Mouse (Mus musculus) liver, adult 2 months (tissue): ENCODE measurements at regions not wholly inside any gene's neighbourhood (a gene's known extent, or its start where the extent isn't known, plus 50 kb on each side); places are given as distances from the start of the nearest gene placed in this dataset.
A peak's percentile ranks its signal among the peaks of the same experiment; 100 is the strongest.

Experiments
- DNase-seq: peaks from one replicate; pipeline ENCODE4 v3.0.0-alpha.2; 2011; ENCODE audit warnings: low read depth, low spot score; ENCODE audit errors: extremely low read depth
- H3K27ac ChIP-seq: fragments of 200-500 bp; replicated peaks from 2 replicates; pipeline ENCODE4 v1.5.1; 2012; ENCODE audit warnings: low read depth, mild to moderate bottlenecking, control low read depth, inconsistent platforms, low read length; ENCODE audit not compliant: insufficient read depth
- H3K27me3 ChIP-seq: fragments of 200-500 bp; 2 replicates; pipeline ENCODE4 v1.6.1; 2012; ENCODE audit warnings: mild to moderate bottlenecking, moderate library complexity, low read length, inconsistent platforms; ENCODE audit not compliant: control insufficient read depth, insufficient read depth
- H3K36me3 ChIP-seq: fragments of 200-500 bp; 2 replicates; pipeline ENCODE4 v1.6.1; 2012; ENCODE audit warnings: low read length, inconsistent platforms; ENCODE audit not compliant: control insufficient read depth, insufficient read depth
- H3K4me1 ChIP-seq: fragments of 200-500 bp; 2 replicates; pipeline ENCODE4 v1.6.1; 2011; ENCODE audit warnings: low read length; ENCODE audit not compliant: control insufficient read depth, insufficient read depth
- H3K4me3 ChIP-seq: fragments of 200-500 bp; 2 replicates; pipeline ENCODE4 v1.5.1; 2011; ENCODE audit warnings: low read depth, mild to moderate bottlenecking, control low read depth, low read length, moderate library complexity; ENCODE audit not compliant: insufficient read depth
- H3K79me2 ChIP-seq: fragments of 200-500 bp; 2 replicates; pipeline ENCODE4 v1.6.1; 2012; ENCODE audit warnings: inconsistent platforms, mild to moderate bottlenecking, low read length, moderate library complexity; ENCODE audit not compliant: control insufficient read depth, insufficient read depth
- H3K9ac ChIP-seq: fragments of 200-500 bp; 2 replicates; pipeline ENCODE4 v1.6.1; 2012; ENCODE audit warnings: low read depth, mild to moderate bottlenecking, control low read depth, inconsistent platforms, low read length
- CTCF ChIP-seq: fragments of 200-500 bp; IDR thresholded peaks from 2 replicates; pipeline ENCODE4 v1.5.1; 2011; ENCODE audit warnings: low read depth, low read length, control low read depth
- POLR2A ChIP-seq: fragments of 200-500 bp; IDR thresholded peaks from 2 replicates; pipeline ENCODE4 v1.6.1; 2011; ENCODE audit warnings: low read length, control low read depth; ENCODE audit not compliant: insufficient read depth; ENCODE audit errors: extremely low read depth
- WGBS: fragments of 180-500 bp; shearing (Covaris S2); methylation state at CpG from one replicate; pipeline ENCODE4 v1.1.7; 2018; 5-methylcytosine and 5-hydroxymethylcytosine counted together

- TF ChIP-seq POLR2A: no peak
- TF ChIP-seq CTCF: no peak
- no peaks in the 10 kb centered on the region for H3K79me2 ChIP-seq
- H3K4me1 ChIP-seq: no peaks in the 10 kb centered on the region
Observed at GRCm38 (mm10) chr13:107505318-107505717, 483.4 kb upstream of the Kif2a start.

GRCm38 (mm10) chr13:107502261-107502660 lies 480.3 kb upstream of the Kif2a start:
- Histone ChIP-seq H3K79me2 (no peaks in the 10 kb centered on the region), H3K9ac (no peak overlapping the region), H3K4me3 (no peak overlapping the region), H3K27ac (no peak overlapping the region), H3K36me3 (no peaks in the 10 kb centered on the region), H3K27me3 (no peaks in the 10 kb centered on the region), H3K4me1 (no peaks in the 10 kb centered on the region)
- DNase-seq: no peak
- TF ChIP-seq POLR2A (no peak), CTCF (no peak)
- 48% methylated on average over 7 of the region's 7 CpGs for WGBS

More at GRCm38 (mm10) chr13:107505318-107505717, 483.4 kb upstream of the Kif2a start:
- Histone ChIP-seq H3K27me3 (no peaks in the 10 kb centered on the region), H3K9ac (no peak overlapping the region), H3K4me3 (no peak overlapping the region), H3K36me3 (no peaks in the 10 kb centered on the region), H3K27ac (no peak overlapping the region)
- DNase-seq: no peak

- Histone ChIP-seq H3K27ac (no peak overlapping the region), H3K27me3 (no peaks in the 10 kb centered on the region), H3K79me2 (no peaks in the 10 kb centered on the region), H3K4me3 (no peak overlapping the region), H3K9ac (no peak overlapping the region), H3K4me1 (no peaks in the 10 kb centered on the region), H3K36me3 (no peaks in the 10 kb centered on the region)
- TF ChIP-seq POLR2A (no peak), CTCF (no peak)
- no peak for DNase-seq
- 92% methylated on average over 12 of the region's 12 CpGs for WGBS
Observed at GRCm38 (mm10) chr13:107500776-107501489, 479.0 kb upstream of the Kif2a start.

- Histone ChIP-seq H3K27me3 (no peaks in the 10 kb centered on the region), H3K36me3 (no peaks in the 10 kb centered on the region), H3K27ac (no peak overlapping the region), H3K4me1 (no peaks in the 10 kb centered on the region), H3K79me2 (no peaks in the 10 kb centered on the region), H3K4me3 (no peak overlapping the region), H3K9ac (no peak overlapping the region)
- 58% methylated on average over 4 of the region's 4 CpGs for WGBS
- peak; percentile 32 for DNase-seq
- TF ChIP-seq CTCF (no peak), POLR2A (no peak)
Observed at GRCm38 (mm10) chr13:107499296-107499695, 477.4 kb upstream of the Kif2a start.

- 47% methylated on average over 6 of the region's 6 CpGs for WGBS
- Histone ChIP-seq H3K36me3 (no peaks in the 10 kb centered on the region), H3K4me1 (no peaks in the 10 kb centered on the region), H3K9ac (no peak overlapping the region), H3K27ac (no peak overlapping the region), H3K27me3 (no peaks in the 10 kb centered on the region), H3K4me3 (no peak overlapping the region), H3K79me2 (no peaks in the 10 kb centered on the region)
- no peak for TF ChIP-seq CTCF
- TF ChIP-seq POLR2A: no peak
- no peak for DNase-seq
Observed at GRCm38 (mm10) chr13:107495161-107495732, 473.3 kb upstream of the Kif2a start.

- 70% methylated on average over 13 of the region's 13 CpGs for WGBS
Observed at GRCm38 (mm10) chr13:107493765-107494164, 471.8 kb upstream of the Kif2a start.

More at GRCm38 (mm10) chr13:107493765-107494164, 471.8 kb upstream of the Kif2a start:
- no peak overlapping the region for H3K4me3 ChIP-seq
- H3K9ac ChIP-seq: no peak overlapping the region
- no peaks in the 10 kb centered on the region for H3K79me2 ChIP-seq
- TF ChIP-seq POLR2A (no peak), CTCF (no peak)
- no peaks in the 10 kb centered on the region for H3K27me3 ChIP-seq
- H3K36me3 ChIP-seq: no peaks in the 10 kb centered on the region
- H3K27ac ChIP-seq: no peak overlapping the region
- DNase-seq: peak; percentile 23
- no peaks in the 10 kb centered on the region for H3K4me1 ChIP-seq
